Mouse (Mus musculus) embryo, embryonic 11.5 days (tissue): ENCODE results near the gene Garem2.

ENCODE experiments used
- DNase-seq: peaks from one replicate; pipeline ENCODE4 v3.0.0-alpha.2; 2012; ENCODE audit warnings: low read depth, low spot score

Garem2 gene

DNA sequence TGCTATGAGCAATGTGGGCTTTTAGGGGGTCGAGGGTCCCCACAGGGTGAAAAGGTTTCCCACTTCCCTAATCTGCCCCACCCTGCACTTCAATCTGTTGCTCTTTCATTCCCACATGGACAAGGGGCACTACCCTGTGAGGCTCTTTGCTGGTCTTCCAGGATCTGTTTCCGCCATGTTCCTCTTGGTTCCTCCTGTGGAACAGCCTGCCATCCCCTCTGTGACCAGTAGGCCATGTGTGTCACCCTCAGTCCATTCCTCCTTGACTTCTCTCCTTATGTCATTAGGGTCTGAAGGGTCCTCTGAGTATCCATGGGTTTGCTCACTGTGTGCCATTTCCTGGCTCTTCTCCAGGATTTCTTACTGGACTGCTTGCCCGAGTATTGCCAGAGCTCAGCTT is 6.8 kb downstream of the Garem2 start:
- DNase-seq: no peak

DNA sequence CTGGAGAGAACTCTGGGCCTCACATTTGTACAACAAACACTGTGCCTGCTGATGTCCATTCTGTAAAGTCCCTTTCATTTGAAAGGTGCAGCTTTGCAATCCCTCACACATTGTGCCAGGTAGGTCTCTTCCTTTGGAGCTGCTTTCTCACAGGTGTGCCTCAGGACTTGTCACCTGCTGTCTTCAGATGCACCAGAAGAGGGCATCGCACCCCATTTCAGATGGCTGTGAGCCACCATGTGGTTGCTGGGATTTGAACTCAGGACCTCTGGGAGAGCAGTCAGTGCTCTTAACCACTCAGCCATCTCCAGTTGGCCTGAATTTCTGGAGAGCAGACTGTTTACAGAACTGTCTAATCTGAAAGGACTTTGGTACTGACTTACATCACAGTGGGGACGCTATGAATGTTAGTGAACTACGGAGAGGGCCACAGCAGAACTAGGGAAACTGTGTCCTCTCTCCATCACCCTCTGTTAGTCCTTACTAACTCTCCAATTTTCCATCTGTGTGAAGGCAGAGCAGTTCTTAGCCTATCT is 7.6 kb downstream of the Garem2 start:
- DNase-seq: no peak

DNA sequence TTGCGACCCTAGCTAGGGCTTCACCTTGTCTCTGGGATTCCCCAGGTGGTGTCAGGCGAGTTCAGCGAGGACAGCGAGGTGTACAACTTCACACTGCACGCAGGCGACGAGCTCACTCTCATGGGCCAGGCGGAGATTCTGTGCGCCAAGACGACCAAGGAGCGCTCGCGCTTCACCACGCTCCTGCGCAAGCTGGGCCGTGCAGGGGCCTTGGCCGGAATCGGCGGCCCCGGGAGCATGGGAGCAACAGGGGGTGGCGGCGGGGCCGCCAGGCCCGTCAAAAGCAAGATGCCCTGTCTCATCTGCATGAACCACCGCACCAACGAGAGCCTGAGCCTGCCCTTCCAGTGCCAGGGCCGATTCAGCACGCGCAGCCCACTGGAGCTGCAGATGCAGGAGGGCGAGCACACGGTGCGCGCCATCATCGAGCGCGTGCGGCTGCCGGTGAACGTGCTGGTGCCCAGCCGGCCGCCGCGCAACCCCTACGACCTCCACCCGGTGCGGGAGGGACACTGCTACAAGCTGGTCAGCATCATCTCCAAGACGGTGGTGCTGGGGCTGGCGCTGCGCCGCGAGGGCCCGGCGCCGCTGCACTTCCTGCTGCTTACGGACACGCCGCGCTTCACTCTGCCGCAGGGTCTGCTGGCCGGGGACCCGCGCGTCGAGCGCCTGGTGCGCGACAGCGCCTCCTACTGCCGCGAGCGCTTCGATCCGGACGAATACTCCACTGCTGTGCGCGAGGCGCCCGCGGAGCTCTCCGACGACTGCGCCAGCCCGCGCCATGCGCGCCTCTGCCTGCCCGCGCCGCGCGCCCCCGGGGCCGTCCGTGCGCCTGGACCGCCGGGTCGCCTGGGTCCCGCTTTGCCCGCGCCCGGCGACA is 9.2 kb downstream of the Garem2 start:
- DNase-seq: peak; percentile 82

DNA sequence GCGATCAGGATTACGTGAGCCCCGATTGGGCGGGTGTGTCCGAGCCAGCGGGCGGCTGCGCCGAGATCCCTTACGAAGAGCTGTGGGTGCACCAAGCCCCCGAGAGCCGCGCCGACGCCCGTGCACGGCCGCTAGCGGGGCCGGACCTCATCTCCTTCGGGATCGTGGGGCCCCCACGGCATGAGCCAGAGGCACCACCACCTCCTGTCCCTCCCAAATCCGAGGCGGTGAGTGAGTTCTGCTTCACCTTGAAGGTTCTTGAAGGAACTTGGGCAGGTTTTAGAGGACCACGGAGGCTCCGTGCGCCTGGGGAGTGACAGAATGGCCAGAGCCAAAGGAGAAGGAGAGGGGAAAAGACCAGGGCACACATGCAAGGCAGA is 9.8 kb downstream of the Garem2 start:
- no peak for DNase-seq

DNA sequence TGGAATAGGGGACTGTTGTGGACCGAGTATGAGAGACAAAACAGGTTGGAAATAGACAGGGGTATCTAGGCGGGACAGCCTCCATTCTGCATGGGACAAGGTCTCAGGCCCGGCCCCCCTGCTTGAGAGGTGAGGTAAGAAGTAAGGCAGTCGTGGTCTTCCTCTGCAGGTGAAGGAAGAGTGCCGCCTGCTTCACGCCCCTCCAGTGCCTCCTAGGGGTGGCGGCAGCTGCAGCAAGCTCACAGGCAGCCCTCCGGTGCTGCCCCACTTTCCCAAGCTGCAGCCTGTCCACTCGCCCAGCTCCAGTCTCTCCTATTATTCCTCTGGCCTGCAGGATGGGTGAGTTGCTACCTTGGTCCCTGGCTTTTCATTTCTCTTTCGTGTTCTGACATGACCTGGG is 10.8 kb downstream of the Garem2 start:
- no peak for DNase-seq

DNA sequence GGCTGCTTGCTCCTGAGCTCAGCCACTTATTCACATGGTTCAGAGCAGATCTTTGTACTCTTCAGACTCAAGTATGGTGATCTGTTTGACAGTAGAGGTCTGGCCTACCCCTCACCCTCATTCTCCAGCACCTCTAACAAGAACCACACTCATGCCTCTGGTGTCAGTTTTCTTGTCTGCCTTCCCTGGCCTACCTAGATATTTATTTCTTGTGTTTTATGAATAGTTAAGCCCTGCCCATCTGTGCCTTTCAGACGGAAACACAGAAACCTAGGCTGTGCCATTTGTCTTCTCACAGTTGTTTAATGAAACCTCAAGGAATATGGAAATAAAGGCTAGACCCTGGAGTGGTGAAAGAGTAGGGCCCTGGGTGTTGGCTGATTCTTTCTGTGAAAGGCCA is 13.1 kb downstream of the Garem2 start:
- no peak for DNase-seq

DNA sequence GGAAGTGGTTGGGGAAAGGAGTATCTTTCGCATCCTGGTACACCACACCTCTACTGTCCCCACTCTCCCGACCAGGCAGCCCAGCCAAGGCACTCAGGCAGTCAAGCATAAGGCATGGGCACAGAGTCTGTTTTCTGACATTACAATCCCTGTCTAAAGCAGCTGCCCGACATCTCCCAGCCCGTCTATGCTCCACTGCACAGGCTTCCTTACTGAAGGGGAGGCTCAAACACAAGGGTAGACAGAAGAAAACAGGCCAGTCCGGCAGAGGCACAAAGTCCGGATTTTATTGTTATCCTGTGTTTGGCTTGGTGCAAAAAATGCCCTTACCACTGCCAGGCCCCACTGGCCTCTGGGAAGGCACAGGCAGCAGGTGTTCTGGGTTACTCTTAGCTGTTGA is 14.2 kb downstream of the Garem2 start:
- no peak for DNase-seq

DNA sequence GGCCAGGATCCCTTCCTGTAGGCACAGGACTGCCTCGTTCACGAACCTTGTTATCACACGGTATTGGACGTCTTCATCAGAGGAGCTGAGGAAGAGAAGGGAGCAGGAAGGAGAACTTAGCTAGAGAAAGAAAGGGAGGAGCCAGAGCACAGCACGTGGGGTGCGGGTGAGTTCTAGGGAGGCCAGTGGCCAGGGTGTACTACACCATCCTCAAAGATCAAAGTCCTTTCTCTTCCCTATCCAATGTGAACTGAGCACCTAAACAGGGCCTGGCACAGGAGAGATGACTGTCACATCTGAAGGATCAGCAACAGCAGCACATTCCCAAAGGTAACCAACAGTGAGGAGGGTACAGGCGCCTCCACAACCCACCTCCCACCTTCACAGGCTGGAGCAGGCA is 15.1 kb downstream of the Garem2 start:
- DNase-seq: no peak

DNA sequence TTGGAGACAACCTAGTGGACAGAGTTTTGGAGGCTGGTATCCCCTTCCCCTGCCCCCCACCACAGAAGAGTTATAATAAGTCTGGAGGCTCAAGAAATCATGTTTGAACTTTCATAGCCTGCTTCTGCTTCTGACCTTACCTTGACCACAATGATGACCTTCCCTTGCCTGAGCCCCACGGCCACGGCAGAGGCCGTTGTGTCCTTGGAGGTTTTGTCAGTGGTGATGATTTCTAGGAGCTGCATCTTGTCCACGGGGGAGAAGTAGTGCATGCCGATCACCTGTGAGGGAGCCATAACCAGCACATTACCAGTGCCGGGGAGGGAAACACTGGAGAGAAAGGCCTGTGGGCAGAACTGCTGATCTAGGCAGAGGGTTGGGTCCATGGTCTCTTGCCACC is 17.5 kb downstream of the Garem2 start:
- DNase-seq: no peak

DNA sequence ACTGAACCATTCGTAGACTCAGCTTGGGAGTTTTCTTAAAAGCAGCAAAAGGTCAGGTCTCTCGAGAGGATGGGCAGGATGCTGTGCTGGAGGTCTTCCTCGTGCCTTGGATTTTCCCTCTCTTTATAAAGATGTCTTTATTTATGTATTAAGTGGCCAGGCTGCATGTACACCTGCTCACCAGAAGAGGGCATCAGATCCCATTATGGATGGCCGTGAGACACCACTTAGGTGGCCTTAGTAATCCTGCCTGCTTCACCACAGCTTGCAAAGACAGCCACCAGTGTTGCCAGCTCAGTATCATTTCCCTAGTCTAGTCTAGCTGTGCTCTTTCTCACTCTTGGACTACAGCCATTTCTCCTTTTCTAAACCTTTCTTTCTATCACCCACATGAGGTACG is 20.6 kb downstream of the Garem2 start:
- no peak for DNase-seq

DNA sequence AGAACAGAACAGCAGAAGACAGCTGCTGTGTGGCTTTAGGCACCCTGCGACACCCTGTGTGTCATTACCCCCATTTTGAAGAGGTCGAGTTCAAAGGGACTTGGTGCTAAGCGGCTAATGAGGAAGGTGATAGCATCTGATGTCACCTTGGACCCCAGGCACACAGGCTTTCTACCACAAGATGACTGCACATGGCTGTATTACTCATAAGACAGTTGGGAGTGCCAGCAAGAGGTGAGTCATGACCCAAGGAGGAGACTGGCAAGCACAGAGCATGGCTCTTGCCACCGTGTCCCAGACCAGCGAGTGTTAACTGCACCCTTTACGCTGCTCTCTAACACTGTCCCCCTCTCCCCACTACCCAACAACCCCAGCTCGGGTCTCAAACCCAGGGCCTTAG is 21.8 kb downstream of the Garem2 start:
- DNase-seq: no peak

DNA sequence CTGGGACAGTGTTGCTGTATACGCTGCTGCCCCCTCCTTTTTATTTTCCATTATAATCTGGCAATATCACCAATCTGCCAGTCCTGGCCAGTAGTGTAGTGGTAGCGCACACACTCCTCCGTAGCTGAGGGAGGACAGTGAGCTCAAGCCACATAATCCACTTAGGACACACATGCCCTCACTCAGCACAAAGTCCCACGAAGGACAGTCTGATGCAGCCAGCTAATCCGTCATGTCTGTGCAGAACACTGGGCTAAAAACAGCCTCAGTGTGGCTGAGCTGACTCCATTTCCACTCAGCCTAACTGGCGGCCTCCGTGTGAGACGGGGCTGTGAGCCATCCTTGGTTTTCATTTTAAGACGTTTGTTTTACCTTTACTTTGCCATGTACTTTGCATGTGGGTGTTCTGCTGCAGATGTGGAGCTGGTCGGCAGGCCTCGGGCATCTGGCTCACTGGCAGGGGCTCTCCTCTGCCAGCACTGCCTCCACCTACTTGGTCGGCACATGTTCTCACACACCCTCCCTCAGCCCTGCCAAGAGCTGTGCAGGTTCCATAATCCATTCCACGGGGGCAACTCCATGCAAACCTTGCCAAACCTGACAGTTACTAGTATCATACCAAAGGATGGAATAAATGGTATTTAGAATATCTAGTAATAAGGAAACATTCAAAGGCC is 23.1 kb downstream of the Garem2 start:
- DNase-seq: no peak

DNA sequence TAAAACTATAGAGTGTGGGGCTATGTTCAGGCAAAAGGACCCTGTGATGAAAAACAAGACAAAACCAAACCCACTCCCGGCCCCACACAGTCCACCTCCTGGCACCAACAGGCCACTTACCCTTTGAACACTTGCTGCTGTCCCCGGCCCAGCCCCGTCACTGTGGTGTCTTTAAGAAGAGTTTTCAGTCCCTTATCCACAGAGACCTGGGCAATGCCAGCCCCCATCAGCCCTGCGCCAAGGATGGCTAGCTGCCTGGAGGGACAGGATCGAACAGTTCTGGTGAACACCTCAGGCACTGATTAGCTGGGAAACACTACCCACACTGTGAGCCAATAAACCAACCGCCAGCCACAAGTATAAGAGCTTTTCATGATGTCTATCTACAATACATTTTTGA is 23.7 kb downstream of the Garem2 start:
- no peak for DNase-seq

DNA sequence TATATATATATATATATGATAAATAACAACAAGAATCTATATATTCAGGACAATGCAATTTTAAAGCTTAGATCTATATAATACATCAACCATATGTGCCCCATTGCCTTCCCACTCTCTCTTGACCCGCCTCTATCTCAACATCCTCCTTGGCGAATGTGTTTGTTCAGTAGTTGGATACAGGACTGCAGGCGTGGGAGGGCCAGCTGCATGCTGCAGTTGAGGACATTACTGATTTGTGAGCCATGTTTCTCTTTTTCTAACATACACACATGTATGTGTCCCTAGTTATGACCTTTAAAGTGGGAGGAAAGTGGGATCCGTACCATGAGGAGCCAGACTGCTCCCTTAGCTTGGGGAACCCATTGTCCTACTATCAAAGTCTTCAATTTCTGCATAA is 26.3 kb downstream of the Garem2 start:
- no peak for DNase-seq

DNA sequence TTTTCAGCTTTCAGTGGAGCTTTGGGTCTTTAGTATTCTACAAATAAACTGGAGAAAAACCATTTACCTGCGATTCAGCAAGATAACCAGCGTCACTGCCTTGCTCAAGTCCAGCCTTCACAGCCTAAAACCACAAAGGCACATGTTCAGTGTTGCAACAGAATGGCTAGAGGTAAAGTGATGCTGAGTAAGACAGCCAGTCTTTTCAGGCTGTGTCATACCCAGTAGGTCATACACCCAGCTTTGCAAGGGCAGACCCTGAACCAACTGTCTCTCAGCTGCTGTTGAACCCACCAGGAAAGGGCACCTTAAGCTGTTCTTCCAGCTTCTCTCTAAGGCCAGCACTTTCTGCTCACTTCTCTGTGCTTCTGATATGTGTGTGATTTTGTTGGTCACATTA is 27.2 kb downstream of the Garem2 start:
- DNase-seq: no peak

DNA sequence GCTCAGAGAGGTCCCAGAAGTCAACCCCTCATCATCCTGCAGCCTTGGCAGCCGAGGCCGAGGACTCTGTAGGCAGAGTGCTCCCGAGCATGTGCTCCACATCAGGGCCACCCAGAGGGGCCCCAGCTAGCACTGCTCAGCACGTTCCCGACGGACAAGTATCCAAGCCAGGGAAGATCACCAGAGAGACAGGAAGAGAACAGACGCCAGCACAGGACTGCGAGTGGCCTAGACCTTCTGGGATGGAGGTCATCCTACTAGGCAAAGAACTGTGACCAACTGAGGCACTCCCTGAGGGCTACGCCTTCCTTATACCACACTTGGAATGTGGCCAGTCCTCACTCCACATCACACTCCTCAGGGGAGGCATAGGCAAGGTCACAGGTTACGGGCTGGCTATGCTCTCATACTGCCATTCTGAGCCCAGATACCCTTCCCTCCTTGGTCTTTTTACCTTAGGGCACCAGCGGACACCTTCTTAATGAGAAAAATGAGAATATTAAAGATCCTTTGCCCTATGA is 30.8 kb downstream of the Garem2 start:
- no peak for DNase-seq

DNA sequence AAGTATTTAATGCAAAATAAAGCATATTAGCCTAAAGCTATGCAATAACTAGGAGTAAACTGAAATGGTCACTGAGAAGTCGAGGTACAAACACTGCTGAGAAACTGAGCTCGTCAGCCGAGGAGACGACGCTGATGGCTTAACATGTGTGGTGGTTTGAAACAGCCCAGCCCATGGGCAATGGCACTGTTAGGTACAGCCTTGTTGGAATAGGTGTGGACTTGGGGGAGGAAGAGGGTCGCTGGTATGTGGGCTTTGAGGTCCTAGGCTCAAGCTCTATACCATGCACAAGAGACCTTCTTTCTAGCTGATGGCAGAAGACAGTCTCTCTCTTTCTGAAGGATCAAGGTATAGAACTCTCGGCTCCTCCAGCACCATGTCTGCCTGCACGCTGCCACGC is 32.3 kb downstream of the Garem2 start:
- no peak for DNase-seq

DNA sequence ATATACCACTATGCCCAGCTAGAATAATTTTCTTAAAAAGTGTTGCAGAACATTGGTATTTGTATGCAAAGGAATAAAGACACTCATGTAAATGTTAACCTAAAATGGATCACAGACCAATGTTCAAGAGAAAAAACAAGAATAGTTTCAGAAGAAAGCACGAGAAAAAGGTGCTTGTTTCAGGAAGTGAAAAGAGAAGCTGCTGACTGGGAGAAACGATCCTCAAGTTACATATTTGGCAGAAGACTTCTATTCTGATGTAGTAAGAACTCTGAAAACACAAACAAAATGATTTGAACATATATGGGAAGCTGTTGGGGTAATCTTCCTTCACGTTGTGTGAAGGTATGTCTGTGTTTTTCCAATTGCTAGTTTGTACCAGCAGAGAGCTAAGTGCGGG is 33.2 kb downstream of the Garem2 start:
- DNase-seq: no peak

DNA sequence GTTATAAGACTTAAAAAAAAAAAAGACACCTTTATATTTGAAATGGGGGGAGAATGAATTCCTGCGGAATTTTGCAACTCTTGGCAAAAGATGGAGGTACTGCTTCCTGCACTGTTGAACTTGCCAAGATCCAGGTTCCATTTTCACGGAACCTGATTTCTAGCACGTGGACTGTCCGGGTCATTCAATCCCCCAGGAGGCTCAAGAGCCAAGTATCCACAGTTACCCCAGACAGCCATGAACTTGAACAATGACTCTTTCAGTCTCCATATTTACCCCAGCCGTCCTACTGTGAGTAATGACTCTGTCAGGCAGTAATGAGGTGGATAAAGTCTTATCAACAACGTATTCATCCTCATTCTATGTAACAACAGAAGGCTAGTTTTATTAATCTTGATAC is 41.6 kb downstream of the Garem2 start:
- no peak for DNase-seq

DNA sequence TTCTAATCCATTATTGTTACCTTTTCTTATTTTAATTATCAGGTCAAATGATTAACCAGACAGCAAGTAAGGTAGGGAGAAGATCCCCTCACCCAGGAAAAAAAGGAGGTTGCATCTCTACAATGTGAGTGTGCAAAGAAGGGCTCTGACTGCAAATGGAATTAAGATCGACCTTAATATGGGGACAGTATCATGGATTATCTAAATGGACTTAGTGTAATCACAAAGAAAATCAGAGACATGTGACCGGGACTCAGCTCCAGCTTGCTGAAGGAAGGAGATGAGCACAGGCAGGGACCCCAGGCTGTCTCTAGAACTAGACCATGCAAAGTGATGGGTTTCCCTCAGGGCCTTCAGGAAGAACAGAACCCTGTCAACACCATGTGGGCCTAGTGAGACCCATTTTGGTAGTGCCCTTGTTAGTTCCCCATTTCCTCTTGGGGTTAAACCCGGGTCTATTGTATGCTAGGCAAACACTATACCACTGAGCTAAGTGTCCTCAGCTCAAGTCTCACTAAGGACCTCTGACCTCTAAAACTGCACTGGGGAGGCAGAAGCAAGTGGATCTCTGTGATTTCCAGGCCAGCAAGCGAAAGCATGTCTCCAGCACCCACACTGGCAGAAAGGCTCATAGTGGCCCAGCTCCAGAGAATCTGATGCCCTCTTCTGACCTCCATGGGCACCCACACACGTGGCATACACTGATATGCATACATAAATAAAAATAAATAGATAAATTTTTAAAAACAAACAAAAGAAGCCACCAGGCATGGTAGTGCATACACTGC is 43.4 kb downstream of the Garem2 start:
- DNase-seq: no peak

DNA sequence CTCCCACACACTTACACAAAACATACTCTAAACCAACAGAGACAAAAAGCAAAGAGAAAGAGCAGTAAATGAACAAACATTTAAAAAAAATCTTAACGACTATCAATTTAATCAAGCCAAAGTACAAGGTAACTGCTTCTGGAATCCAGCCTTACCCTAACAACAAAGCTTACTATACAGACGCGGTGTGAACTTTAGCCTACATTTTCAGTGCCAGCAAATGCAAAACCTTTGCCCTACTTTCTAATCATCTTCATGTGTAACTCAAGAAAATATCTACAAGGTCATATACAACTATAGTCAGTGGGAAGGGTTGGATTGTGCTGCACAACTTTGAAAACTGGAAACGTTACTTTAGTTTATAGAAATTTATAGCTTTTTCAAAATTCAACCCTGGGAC is 47.0 kb downstream of the Garem2 start:
- DNase-seq: no peak

DNA sequence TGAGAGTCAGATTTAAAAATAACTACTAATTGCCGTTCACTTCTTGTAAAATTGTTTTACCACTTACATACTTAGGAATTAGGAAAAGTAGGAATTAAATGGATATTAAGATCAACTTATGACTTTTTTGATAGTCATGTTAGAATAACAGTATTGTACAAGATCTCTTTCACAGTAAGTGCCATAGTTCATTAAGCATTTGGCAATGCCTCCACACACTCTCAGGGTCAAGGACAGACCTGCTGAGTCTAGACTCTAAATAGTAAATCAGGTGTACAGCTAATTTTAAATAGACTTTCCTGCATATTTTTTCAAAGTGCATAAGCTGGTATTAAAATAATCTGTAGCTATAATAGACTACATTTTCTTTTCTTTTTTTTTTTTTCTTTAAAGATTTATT is 47.5 kb downstream of the Garem2 start:
- no peak for DNase-seq
